Mouse (Mus musculus) lung, postnatal 0 days (tissue): ENCODE measurements around the gene Dnaja4. TPM values are rescaled to one million over a fixed set of nuclear protein-coding genes. Genes with fewer than 3 reads are reported as not detected.

ENCODE experiments used
- ATAC-seq: fragments of 200-750 bp; cut with Nextera tagmentation; 2 replicates; pipeline ENCODE4 v1.8.0; 2017; ENCODE audit warnings: moderate library complexity
- DNase-seq: peaks from one replicate; pipeline ENCODE4 v3.0.0-alpha.2; 2016; ENCODE audit warnings: low spot score
- H3K27ac ChIP-seq: fragments of 300-500 bp; sonication (generic); 2 replicates; pipeline ENCODE4 v1.5.1; 2014; ENCODE audit warnings: antibody characterized with exemption, mild to moderate bottlenecking, low read length, mixed read lengths
- H3K27me3 ChIP-seq: fragments of 300-500 bp; sonication (generic); replicated peaks from 2 replicates; pipeline ENCODE4 v1.6.1; 2014; ENCODE audit warnings: low read length, mixed read lengths; ENCODE audit not compliant: insufficient read depth
- H3K36me3 ChIP-seq: fragments of 300-500 bp; sonication (generic); 2 replicates; pipeline ENCODE4 v1.6.1; 2014; ENCODE audit warnings: low read length, mixed read lengths; ENCODE audit not compliant: insufficient read depth
- H3K4me1 ChIP-seq: fragments of 300-500 bp; sonication (generic); 2 replicates; pipeline ENCODE4 v1.6.1; 2014; ENCODE audit warnings: antibody characterized with exemption, low read depth, low read length, mixed read lengths; ENCODE audit not compliant: insufficient read depth
- H3K4me2 ChIP-seq: fragments of 300-500 bp; sonication (generic); replicated peaks from 2 replicates; pipeline ENCODE4 v1.6.1; 2014; ENCODE audit warnings: low read depth, mild to moderate bottlenecking, low read length, moderate library complexity, mixed read lengths
- H3K4me3 ChIP-seq: fragments of 300-500 bp; sonication (generic); 2 replicates; pipeline ENCODE4 v1.5.1; 2014; ENCODE audit warnings: low read depth, low read length
- H3K9ac ChIP-seq: fragments of 300-500 bp; sonication (generic); replicated peaks from 2 replicates; pipeline ENCODE4 v1.6.1; 2014; ENCODE audit warnings: low read depth, mild to moderate bottlenecking
- H3K9me3 ChIP-seq: fragments of 300-500 bp; sonication (generic); 2 replicates; pipeline ENCODE4 v1.6.1; 2016; ENCODE audit warnings: low read length, mixed read lengths
- CTCF ChIP-seq: IDR thresholded peaks from 2 replicates; pipeline ENCODE4 v1.5.1; 2016; ENCODE audit warnings: antibody characterized with exemption, mild to moderate bottlenecking
- EP300 ChIP-seq: IDR thresholded peaks from 2 replicates; pipeline ENCODE4 v1.6.1; 2016; ENCODE audit warnings: antibody characterized with exemption, mild to moderate bottlenecking, control low read depth
- WGBS: fragments of 180-500 bp; shearing (Covaris S2); extraction: QIAGEN DNeasy Blood & Tissue Kit; methylation state at CpG from one replicate; pipeline ENCODE4 v1.1.7; 2014; 5-methylcytosine and 5-hydroxymethylcytosine counted together
- polyA plus RNA-seq: library from polyadenylated mRNA; unstranded; fragments of >200 nt; fragmentation: Nextera tagmentation; extraction: Ambion mirVana; gene quantifications from 2 replicates; pipeline ENCODE4 v1.2.1, GENCODE M21; 2015

Dnaja4 gene
- polyA plus RNA-seq, 1 experiment from 2014 or later: 15.2 TPM

DNA sequence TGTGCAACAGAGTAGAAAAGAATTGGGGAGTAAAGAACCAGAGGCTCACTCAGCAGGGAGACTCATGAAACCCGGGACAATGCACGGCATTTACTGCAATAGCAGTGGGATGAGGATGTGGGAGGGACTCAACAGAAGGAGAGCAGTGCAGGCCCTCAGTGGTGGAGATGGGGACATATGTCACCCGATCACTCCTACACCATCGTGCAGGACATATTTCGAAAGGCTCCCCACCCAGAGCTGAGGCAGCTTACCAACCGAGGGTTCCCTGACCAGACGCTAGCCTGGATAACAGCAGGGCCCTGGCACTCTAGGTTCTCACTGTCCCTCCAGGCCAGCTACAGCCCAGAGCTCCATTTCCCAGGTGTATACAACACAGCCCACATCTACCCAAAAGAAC is 23.5 kb downstream of the Dnaja4 start:
- ATAC-seq (no peak), DNase-seq (no peak)
- WGBS: 86% methylated on average over 7 of the region's 7 CpGs
- H3K9ac ChIP-seq: no peak overlapping the region
- H3K27ac ChIP-seq: no peak overlapping the region
- H3K27me3 ChIP-seq: no peaks in the 10 kb centered on the region
- no peak overlapping the region for H3K4me3 ChIP-seq
- no peaks in the 10 kb centered on the region for H3K4me1 ChIP-seq
- no peaks in the 10 kb centered on the region for H3K9me3 ChIP-seq
- peaks cover 31% of the 10 kb centered on the region for H3K36me3 ChIP-seq
- TF ChIP-seq CTCF (no peak), EP300 (no peak)
- no peak overlapping the region for H3K4me2 ChIP-seq

GRCm38 (mm10) chr9:54722596-54722995 is 23.9 kb downstream of the Dnaja4 start:
- no peak overlapping the region for H3K4me2 ChIP-seq
- ATAC-seq (no peak), DNase-seq (no peak)
- WGBS: 82% methylated on average over 4 of the region's 4 CpGs
- TF ChIP-seq EP300 (no peak), CTCF (no peak)
- no peak overlapping the region for H3K4me3 ChIP-seq
- peaks cover 35% of the 10 kb centered on the region for H3K36me3 ChIP-seq
- H3K9ac ChIP-seq: no peak overlapping the region
- H3K9me3 ChIP-seq: no peaks in the 10 kb centered on the region
- H3K27me3 ChIP-seq: no peaks in the 10 kb centered on the region
- H3K4me1 ChIP-seq: no peaks in the 10 kb centered on the region
- no peak overlapping the region for H3K27ac ChIP-seq

DNA sequence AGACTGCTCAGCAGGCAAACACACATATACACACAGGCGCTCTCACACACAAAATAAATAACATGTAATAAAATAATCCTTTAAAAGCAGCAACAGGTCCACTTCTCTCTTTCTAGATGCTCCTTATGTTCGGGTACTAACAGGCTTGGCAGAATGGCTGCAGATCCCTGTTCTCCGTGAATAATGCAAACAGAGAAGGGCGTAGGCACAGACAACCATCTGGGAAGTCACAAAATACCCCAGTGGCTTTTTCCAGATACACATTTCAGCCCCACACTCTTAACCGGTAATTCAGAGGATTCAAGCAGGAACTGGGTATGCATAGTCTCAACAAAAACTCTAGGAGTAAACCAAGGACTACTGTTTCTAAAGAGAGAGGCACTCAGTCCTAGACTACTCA is 27.6 kb downstream of the Dnaja4 start:
- no peaks in the 10 kb centered on the region for H3K9me3 ChIP-seq
- no peak overlapping the region for H3K4me2 ChIP-seq
- TF ChIP-seq CTCF: no peak
- TF ChIP-seq EP300: no peak
- no peak overlapping the region for H3K4me3 ChIP-seq
- ATAC-seq: no peak
- H3K9ac ChIP-seq: no peak overlapping the region
- DNase-seq: no peak
- 79% methylated on average over 5 of the region's 5 CpGs for WGBS
- H3K36me3 ChIP-seq: peaks cover 30% of the 10 kb centered on the region
- H3K4me1 ChIP-seq: no peaks in the 10 kb centered on the region
- H3K27me3 ChIP-seq: no peaks in the 10 kb centered on the region
- H3K27ac ChIP-seq: no peak overlapping the region

DNA sequence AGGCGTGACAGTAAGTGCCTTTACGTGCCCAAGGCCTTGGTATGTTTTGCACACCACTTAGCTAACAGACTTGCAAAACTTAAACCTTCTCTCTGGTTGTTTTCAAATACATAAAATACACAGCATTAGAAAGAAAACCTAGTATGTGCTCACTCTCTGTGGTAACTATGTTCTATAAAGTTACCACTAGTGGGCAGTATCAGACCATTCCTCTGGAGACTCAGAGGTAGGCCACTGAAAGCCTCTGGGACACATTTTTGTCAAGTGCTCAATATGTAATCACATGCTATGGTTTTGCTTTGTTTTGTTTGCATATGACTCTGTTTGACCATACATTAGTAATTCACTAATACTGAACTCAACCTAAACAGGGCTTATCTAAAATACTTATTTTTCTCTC is 33.4 kb downstream of the Dnaja4 start:
- DNase-seq: peak; percentile 68
- H3K4me2 ChIP-seq: no peak overlapping the region
- 93% methylated on average over 2 of the region's 2 CpGs for WGBS
- ATAC-seq: no peak
- TF ChIP-seq CTCF (peak; percentile 73), EP300 (no peak)
- H3K9me3 ChIP-seq: no peaks in the 10 kb centered on the region
- H3K4me1 ChIP-seq: no peaks in the 10 kb centered on the region
- H3K36me3 ChIP-seq: peaks cover 9% of the 10 kb centered on the region; the same call in 1 of the 2 replicates
- no peak overlapping the region for H3K4me3 ChIP-seq
- H3K27me3 ChIP-seq: no peaks in the 10 kb centered on the region
- no peak overlapping the region for H3K9ac ChIP-seq
- H3K27ac ChIP-seq: no peak overlapping the region

DNA sequence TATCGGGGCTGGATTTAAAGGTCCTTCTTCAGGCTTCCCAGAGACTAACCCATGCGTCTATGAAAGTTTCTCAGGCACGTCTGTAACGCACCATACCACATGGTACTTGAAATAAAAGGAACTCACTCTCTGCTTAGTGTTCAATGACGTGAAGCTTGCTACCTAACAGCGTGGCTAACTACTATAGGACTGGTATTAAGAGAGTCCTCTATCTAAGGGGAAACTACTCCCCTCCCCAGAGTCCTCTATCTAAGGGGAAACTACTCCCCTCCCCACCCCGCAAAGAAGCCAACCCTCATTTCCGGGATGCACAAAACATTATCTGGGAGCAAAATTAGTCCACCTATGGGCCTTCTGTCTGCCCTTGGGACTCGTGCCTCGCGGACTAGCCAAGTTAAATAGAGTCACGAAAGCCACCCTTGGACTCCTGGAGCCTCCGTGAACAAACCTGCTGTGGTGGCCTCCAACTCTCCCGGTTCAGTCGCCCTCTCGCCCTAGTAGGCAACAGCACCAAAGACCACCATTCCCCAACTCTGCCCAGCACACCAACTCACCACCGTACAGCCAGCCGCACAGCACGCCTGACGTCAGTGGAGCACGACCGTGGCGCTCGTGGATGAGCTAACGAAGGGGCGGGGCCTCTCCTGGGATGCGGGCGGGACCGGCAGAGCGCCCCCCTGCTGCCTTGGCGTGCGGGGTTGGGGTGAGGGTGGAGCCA is 35.4 kb downstream of the Dnaja4 start, which contains the start of gene Wdr61:
Gene Wdr61, minus strand, starts transcription at position 599 of the 718 bp plus-strand sequence.
- Histone ChIP-seq H3K4me2 (peak within 1 kb of the TSS; percentile 69), H3K9me3 (no peaks in the 10 kb centered on the region), H3K36me3 (no peaks in the 10 kb centered on the region), H3K9ac (peak within 1 kb of the TSS; percentile 76), H3K4me3 (peak within 1 kb of the TSS; percentile 80), H3K27ac (peak within 1 kb of the TSS; percentile 80), H3K27me3 (no peaks in the 10 kb centered on the region), H3K4me1 (no peaks in the 10 kb centered on the region)
- WGBS: 1% methylated on average over 30 of the region's 32 CpGs
- ATAC-seq (peak; percentile 99), DNase-seq (peak; percentile 98)
- no peak for TF ChIP-seq EP300
- TF ChIP-seq CTCF: peak; percentile 76

GRCm38 (mm10) chr9:54734639-54735252 is 36.1 kb downstream of the Dnaja4 start:
- TF ChIP-seq EP300 (no peak), CTCF (no peak)
- Histone ChIP-seq H3K9ac (peak overlapping the region; percentile 76; the same call in 1 of the 2 replicates), H3K9me3 (no peaks in the 10 kb centered on the region), H3K27me3 (no peaks in the 10 kb centered on the region), H3K36me3 (no peaks in the 10 kb centered on the region), H3K4me2 (peak overlapping the region; percentile 34; the same call in 1 of the 2 replicates), H3K4me1 (no peaks in the 10 kb centered on the region), H3K4me3 (peak overlapping the region; percentile 80), H3K27ac (no peak overlapping the region)
- 14% methylated on average over 11 of the region's 11 CpGs for WGBS
- ATAC-seq: no peak
- no peak for DNase-seq
